Mouse (Mus musculus) neural tube, embryonic 15.5 days (tissue): ENCODE data around the gene Tmem95. TPM values are rescaled to one million over a fixed set of nuclear protein-coding genes. Genes with fewer than 3 reads are reported as not detected.

Source experiments
- ATAC-seq: fragments of 200-750 bp; cut with Nextera tagmentation; 2 replicates; pipeline ENCODE4 v1.8.0; 2017; ENCODE audit warnings: mild to moderate bottlenecking, moderate TSS enrichment, moderate library complexity; ENCODE audit not compliant: low FRiP score
- H3K27ac ChIP-seq: fragments of 300-500 bp; sonication (generic); replicated peaks from 2 replicates; pipeline ENCODE4 v1.5.1; 2015; ENCODE audit warnings: mild to moderate bottlenecking, inconsistent platforms
- H3K27me3 ChIP-seq: fragments of 300-500 bp; sonication (generic); replicated peaks from 2 replicates; pipeline ENCODE4 v1.6.1; 2015; ENCODE audit warnings: inconsistent platforms
- H3K36me3 ChIP-seq: fragments of 300-500 bp; sonication (generic); 2 replicates; pipeline ENCODE4 v1.6.1; 2015; ENCODE audit warnings: inconsistent platforms
- H3K4me1 ChIP-seq: fragments of 300-500 bp; sonication (generic); 2 replicates; pipeline ENCODE4 v1.6.1; 2015; ENCODE audit warnings: inconsistent platforms
- H3K4me2 ChIP-seq: fragments of 300-500 bp; sonication (generic); 2 replicates; pipeline ENCODE4 v1.6.1; 2015; ENCODE audit warnings: inconsistent platforms, mild to moderate bottlenecking, moderate library complexity
- H3K4me3 ChIP-seq: fragments of 300-500 bp; sonication (generic); replicated peaks from 2 replicates; pipeline ENCODE4 v1.5.1; 2015; ENCODE audit warnings: mild to moderate bottlenecking, inconsistent platforms
- H3K9ac ChIP-seq: fragments of 300-500 bp; sonication (generic); replicated peaks from 2 replicates; pipeline ENCODE4 v1.6.1; 2015; ENCODE audit warnings: mild to moderate bottlenecking, inconsistent platforms
- H3K9me3 ChIP-seq: fragments of 300-500 bp; sonication (generic); replicated peaks from 2 replicates; pipeline ENCODE4 v1.6.1; 2016; ENCODE audit warnings: inconsistent platforms
- WGBS: fragments of 180-500 bp; shearing (Covaris S2); methylation state at CpG from one replicate; pipeline ENCODE4 v1.1.7; 2015; ENCODE audit warnings: mixed read lengths; 5-methylcytosine and 5-hydroxymethylcytosine counted together
- polyA plus RNA-seq: library from polyadenylated mRNA; unstranded; fragments of >200 nt; fragmentation: Nextera tagmentation; extraction: Ambion mirVana; gene quantifications from 2 replicates; pipeline ENCODE4 v1.2.1, GENCODE M21; 2015

The Tmem95 gene
- polyA plus RNA-seq = not detected in 2 replicates

DNA sequence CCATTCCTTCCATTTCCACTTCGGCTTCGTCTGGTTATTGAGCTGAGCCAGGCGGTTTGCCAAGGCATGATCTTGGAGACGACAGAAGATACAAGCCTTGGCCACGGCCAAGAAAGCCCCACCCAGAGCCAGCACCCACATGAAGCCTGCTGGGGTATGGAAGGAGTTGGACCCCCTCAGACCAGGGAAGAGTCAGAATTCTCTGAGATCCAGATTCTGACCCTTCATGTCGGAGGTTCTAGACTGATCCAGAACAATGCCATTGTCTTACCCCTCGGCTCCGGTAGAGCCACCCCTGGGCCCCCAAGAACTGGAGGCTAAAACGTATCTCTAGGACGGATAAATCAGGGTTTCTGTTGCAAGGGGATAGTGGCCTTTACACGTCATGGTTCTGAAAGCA is at the start of gene Tmem95:
Gene Tmem95, minus strand, starts transcription at position 141 of the 400 bp plus-strand sequence.
- Histone ChIP-seq H3K4me3 (peak within 1 kb of the TSS; percentile 14; the same call in 1 of the 2 replicates), H3K9ac (no peak within 1 kb of the TSS), H3K27ac (no peak within 1 kb of the TSS), H3K27me3 (peaks cover 8% of the 10 kb centered on the region; the same call in 1 of the 2 replicates), H3K4me1 (peaks cover 39% of the 10 kb centered on the region), H3K4me2 (peak within 1 kb of the TSS; percentile 41), H3K9me3 (no peaks in the 10 kb centered on the region), H3K36me3 (no peaks in the 10 kb centered on the region)
- WGBS = 89% methylated on average over 11 of the region's 11 CpGs
- ATAC-seq = no peak

DNA sequence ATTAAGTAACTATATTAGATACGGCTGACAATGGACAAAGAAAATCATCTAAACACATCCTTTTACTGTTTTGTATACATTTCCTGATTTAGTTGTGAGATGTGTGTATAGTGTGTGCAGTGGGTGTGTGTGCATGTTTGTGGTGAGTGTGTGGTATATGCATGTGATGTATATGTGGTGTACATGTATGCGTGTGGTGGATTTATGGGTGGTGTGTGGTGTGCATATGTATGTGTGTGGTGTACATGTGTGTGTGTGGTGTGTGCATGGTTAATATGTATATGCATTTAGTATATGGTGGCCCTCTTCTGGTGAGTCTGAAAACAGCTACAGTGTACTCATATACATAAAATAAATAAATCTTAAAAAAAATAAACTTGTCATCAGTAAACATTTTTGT is 49.7 kb upstream of the Tmem95 start:
- H3K4me1 ChIP-seq = peaks cover 5% of the 10 kb centered on the region
- H3K9me3 ChIP-seq = no peaks in the 10 kb centered on the region
- H3K4me3 ChIP-seq = no peak overlapping the region
- H3K36me3 ChIP-seq = no peaks in the 10 kb centered on the region
- WGBS = 96% methylated on average over 2 of the region's 2 CpGs
- ATAC-seq = no peak
- no peak overlapping the region for H3K27ac ChIP-seq
- no peak overlapping the region for H3K9ac ChIP-seq
- no peaks in the 10 kb centered on the region for H3K27me3 ChIP-seq
- H3K4me2 ChIP-seq = no peak overlapping the region

GRCm38 (mm10) chr11:69922796-69923195 is 45.0 kb upstream of the Tmem95 start:
- peak overlapping the region; percentile 63; the same call in 1 of the 2 replicates for H3K4me2 ChIP-seq

DNA sequence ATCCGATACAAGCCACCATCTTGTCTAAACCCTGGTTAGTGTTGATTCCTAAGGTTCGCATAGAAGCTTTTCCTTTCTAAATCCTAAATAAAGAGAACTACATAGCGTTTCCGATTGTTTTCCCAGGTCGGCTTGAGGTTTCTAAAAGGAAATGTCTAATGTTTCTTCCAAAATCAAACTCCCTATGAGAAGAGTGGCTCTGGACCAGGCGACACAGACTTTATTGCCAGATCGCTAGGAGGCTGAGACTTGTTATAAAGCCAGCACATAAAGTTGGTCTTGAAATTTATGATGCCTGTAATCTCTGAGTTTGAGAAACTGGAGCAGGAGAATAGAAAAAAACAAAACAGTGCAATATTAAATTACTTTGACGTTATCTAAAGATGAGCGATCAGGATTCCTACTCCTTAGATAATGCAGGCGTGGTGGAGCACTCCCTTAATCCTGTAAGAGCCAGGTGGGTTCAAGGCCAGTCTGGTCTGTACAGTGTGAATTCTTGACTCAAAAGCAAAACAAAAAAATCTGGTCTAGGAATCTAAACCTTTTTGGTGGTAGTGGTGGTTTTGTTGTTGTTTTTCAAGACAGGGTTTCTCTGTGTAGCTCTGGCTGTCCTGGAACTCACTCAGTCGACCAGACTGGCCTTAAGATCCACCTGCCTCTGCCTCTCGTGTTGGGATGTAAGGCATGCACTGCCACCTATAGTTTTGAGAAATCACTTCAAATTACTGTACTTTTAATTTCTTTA is 44.4 kb upstream of the Tmem95 start:
- peak overlapping the region; percentile 63 for H3K4me2 ChIP-seq
- peak overlapping the region; percentile 87 for H3K4me3 ChIP-seq
- no peak for ATAC-seq
- peak overlapping the region; percentile 92 for H3K27ac ChIP-seq
- peaks cover 20% of the 10 kb centered on the region for H3K36me3 ChIP-seq
- WGBS = 3% methylated on average over 12 of the region's 12 CpGs
- peaks cover 35% of the 10 kb centered on the region for H3K4me1 ChIP-seq
- H3K9me3 ChIP-seq = no peaks in the 10 kb centered on the region
- peak overlapping the region; percentile 54 for H3K9ac ChIP-seq
- H3K27me3 ChIP-seq = no peaks in the 10 kb centered on the region

More at GRCm38 (mm10) chr11:69922796-69923195, 45.0 kb upstream of the Tmem95 start:
- peak overlapping the region; percentile 87; the same call in 1 of the 2 replicates for H3K4me3 ChIP-seq
- no peaks in the 10 kb centered on the region for H3K9me3 ChIP-seq
- H3K9ac ChIP-seq = no peak overlapping the region
- no peak for ATAC-seq
- no peaks in the 10 kb centered on the region for H3K27me3 ChIP-seq
- 64% methylated on average over 3 of the region's 3 CpGs for WGBS
- H3K27ac ChIP-seq = peak overlapping the region; percentile 51
- H3K36me3 ChIP-seq = peaks cover 14% of the 10 kb centered on the region
- peaks cover 33% of the 10 kb centered on the region for H3K4me1 ChIP-seq

GRCm38 (mm10) chr11:69921114-69922011 is 43.5 kb upstream of the Tmem95 start, which contains the start of gene Eif5a:
Gene Eif5a (minus strand): TSS chr11:69921958.
- H3K4me2 ChIP-seq = peak within 1 kb of the TSS; percentile 95
- H3K9ac ChIP-seq = peak within 1 kb of the TSS; percentile 92
- peaks cover 36% of the 10 kb centered on the region for H3K4me1 ChIP-seq
- peak within 1 kb of the TSS; percentile 87 for H3K4me3 ChIP-seq
- H3K27ac ChIP-seq = peak within 1 kb of the TSS; percentile 95
- H3K36me3 ChIP-seq = peaks cover 28% of the 10 kb centered on the region
- no peaks in the 10 kb centered on the region for H3K27me3 ChIP-seq
- under 1% methylated on average over 78 of the region's 78 CpGs for WGBS
- no peaks in the 10 kb centered on the region for H3K9me3 ChIP-seq
- ATAC-seq = peak; percentile 97

GRCm38 (mm10) chr11:69920266-69921031 is 42.6 kb upstream of the Tmem95 start:
- H3K4me3 ChIP-seq = peak overlapping the region; percentile 87
- WGBS = under 1% methylated on average over 62 of the region's 65 CpGs
- H3K4me1 ChIP-seq = peaks cover 46% of the 10 kb centered on the region
- peak overlapping the region; percentile 95 for H3K4me2 ChIP-seq
- H3K9me3 ChIP-seq = no peaks in the 10 kb centered on the region
- peak overlapping the region; percentile 95 for H3K27ac ChIP-seq
- no peaks in the 10 kb centered on the region for H3K27me3 ChIP-seq
- peak overlapping the region; percentile 92 for H3K9ac ChIP-seq
- peaks cover 37% of the 10 kb centered on the region for H3K36me3 ChIP-seq
- ATAC-seq = peak; percentile 13

DNA sequence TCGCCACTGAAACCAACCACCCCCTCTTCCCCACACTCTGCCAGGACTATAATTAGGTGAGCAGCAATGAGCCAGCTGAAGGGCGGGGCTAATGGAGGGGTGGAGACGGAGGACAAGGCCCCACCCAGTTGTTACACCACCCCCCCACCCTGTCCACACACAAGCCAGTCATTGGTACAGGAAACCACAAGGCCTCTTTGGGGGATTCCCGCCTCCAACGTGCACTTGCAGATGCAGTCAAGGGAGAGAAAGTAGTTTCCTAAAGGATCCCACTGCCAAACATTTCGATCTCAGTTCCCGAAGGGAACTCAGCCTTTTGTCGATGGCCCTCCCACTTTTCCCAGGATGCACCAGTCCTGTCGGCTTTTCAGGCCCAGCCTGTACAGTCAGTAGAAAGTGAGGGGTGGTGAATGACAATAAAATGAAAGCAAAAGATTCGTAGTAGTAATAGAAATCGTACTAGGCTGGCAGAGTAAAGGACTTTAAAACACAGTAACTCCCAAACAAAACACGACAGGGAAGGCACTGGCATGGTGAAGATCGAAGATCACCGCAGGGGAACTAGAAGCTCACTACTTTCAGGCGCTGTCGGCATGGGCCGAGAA is 41.9 kb upstream of the Tmem95 start:
- WGBS = 1% methylated on average over 17 of the region's 17 CpGs
- peaks cover 52% of the 10 kb centered on the region for H3K4me1 ChIP-seq
- H3K4me3 ChIP-seq = peak overlapping the region; percentile 87
- H3K4me2 ChIP-seq = peak overlapping the region; percentile 95
- peak overlapping the region; percentile 92 for H3K9ac ChIP-seq
- H3K36me3 ChIP-seq = peaks cover 44% of the 10 kb centered on the region
- no peak for ATAC-seq
- no peaks in the 10 kb centered on the region for H3K9me3 ChIP-seq
- peak overlapping the region; percentile 95 for H3K27ac ChIP-seq
- H3K27me3 ChIP-seq = no peaks in the 10 kb centered on the region

DNA sequence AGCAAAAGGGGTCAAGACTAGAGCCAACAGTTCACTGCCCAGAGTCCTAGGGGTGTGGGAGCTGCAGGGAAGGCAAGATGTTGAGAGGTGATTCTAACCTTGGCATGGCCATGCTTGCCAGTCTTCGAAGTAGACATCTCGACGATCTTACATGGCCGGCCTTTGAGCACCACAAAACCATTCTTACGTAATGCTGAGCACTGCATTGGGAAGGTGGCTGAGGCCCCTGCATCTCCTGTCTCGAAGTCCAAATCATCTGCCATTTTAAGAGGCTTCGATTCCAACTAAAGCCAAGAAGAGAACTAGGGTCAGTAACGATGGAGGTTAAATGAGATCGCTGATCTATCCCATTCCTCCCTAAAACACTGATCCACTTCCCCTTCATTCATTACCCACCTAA is 41.2 kb upstream of the Tmem95 start:
- Histone ChIP-seq H3K9ac (peak overlapping the region; percentile 92; the same call in 1 of the 2 replicates), H3K4me3 (peak overlapping the region; percentile 87), H3K27ac (peak overlapping the region; percentile 95; the same call in 1 of the 2 replicates), H3K9me3 (no peaks in the 10 kb centered on the region), H3K4me1 (peaks cover 59% of the 10 kb centered on the region), H3K36me3 (peaks cover 45% of the 10 kb centered on the region), H3K4me2 (peak overlapping the region; percentile 95), H3K27me3 (no peaks in the 10 kb centered on the region)
- no peak for ATAC-seq
- WGBS = 84% methylated on average over 9 of the region's 9 CpGs

DNA sequence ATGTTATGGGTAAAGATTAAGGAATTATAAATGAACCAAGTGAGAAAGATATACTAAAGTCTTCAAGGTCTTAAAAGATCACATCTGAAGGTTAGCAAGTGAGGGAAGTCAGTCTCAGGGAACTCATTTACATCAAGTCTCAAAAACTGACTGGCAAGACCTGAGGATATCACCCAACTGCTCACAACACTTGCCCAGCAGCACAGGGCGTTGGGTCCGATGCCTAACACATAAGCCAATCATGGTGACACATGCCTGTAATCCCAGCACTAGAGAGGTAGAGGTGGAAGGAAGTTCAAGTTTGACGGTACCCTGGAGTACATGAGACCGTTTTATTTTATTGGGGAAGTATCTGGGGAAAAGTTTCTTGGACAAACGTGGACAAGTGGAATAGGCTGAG is 40.3 kb upstream of the Tmem95 start:
- H3K27ac ChIP-seq = no peak overlapping the region
- H3K27me3 ChIP-seq = no peaks in the 10 kb centered on the region
- no peak for ATAC-seq
- no peaks in the 10 kb centered on the region for H3K9me3 ChIP-seq
- H3K4me3 ChIP-seq = no peak overlapping the region
- H3K4me2 ChIP-seq = no peak overlapping the region
- peaks cover 64% of the 10 kb centered on the region for H3K4me1 ChIP-seq
- WGBS = 83% methylated on average over 5 of the region's 5 CpGs
- no peak overlapping the region for H3K9ac ChIP-seq
- H3K36me3 ChIP-seq = peaks cover 48% of the 10 kb centered on the region

DNA sequence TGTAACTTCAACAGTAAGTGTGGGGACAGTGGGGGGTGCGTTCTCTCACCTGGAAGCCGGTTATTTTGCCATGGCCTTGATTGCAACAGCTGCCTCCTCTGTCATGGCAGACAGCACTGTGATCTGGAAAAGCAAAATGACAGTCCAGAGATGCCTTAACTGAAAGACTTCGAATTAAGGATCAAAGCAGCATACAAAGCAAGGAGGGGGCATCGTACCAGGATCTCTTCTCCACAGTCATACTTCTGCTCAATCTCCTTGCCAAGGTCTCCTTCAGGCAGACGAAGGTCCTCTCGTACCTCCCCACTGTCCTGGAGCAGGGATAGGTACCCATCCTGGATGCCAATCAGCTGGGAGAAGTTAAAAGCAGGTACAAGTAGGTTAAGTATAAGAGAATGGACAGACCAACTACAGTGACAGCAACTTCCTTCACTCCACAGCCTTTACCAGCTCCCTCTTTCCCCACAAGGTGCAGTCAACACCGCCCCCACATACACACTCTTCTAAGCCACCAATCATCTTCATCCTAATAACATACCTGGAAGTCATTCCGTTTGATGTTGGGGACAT is 39.6 kb upstream of the Tmem95 start:
- no peak overlapping the region for H3K27ac ChIP-seq
- H3K9me3 ChIP-seq = no peaks in the 10 kb centered on the region
- peaks cover 54% of the 10 kb centered on the region for H3K36me3 ChIP-seq
- ATAC-seq = no peak
- H3K9ac ChIP-seq = no peak overlapping the region
- no peaks in the 10 kb centered on the region for H3K27me3 ChIP-seq
- H3K4me3 ChIP-seq = no peak overlapping the region
- H3K4me2 ChIP-seq = no peak overlapping the region
- peaks cover 63% of the 10 kb centered on the region for H3K4me1 ChIP-seq
- WGBS = 92% methylated on average over 8 of the region's 8 CpGs
